Mouse (Mus musculus) adrenal gland, postnatal 25 days (tissue): ENCODE data around the gene Ucma. TPM values are rescaled to one million over a fixed set of nuclear protein-coding genes. Genes with fewer than 3 reads are reported as not detected.

Source experiments
- total RNA-seq: library from RNA; stranded (reverse); gene quantifications from 2 replicates; pipeline ENCODE4 v1.2.3, GENCODE M21; 2021

Ucma gene
- total RNA-seq, 1 experiment from 2014 or later = not detected

Other genes with a start within 250 kb of the Ucma start
- 64.0 and 71.0 TPM in 2 replicates for gene Sephs1, start 94.6 kb upstream of the Ucma start, total RNA-seq
- gene Phyh, start 57.1 kb upstream of the Ucma start, total RNA-seq = 288 and 305 TPM in 2 replicates
- gene Mcm10, start 36.7 kb downstream of the Ucma start, total RNA-seq = 5.6 and 6.2 TPM in 2 replicates
- 52.5 and 59.0 TPM in 2 replicates for gene Optn, start 87.9 kb downstream of the Ucma start, total RNA-seq
- 4.9 and 5.0 TPM in 2 replicates for gene Ccdc3, start 161.7 kb downstream of the Ucma start, total RNA-seq